Mouse (Mus musculus): ENCODE measurements around the gene Prune1. TPM values are rescaled to one million over a fixed set of nuclear protein-coding genes. Genes with fewer than 3 reads are reported as not detected.

The Prune1 gene
- total RNA-seq, 4 experiments from 2014 or later, result 19.2 to 22.4 (median 21.0) TPM

DNA sequence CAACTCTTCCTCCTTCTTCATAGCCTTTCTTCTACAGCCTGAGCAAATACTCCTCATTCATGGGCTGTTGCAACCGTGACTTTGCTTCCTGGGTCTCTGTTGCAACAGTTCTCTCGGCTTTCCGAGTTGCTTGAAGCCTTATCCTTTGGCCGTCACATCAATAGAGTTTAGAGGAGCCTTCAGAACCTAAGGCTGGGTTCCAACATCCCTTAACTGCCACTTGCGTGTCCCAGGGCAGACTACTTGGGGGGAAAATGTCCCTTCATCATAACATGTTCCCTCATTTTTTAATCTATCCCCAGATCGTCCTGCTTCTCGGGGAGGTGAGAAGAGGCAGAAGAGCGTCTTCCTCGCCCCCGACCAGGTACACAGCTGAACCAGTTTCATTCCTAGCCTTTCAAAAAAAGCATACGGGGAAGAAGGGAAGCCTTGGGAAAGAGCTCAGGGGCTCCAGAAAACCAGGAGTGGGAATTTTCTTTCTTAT, 547 bp upstream of the Prune1 start:
- DNase-seq (ENCODE audit: low spot score in 2 of 2), result peak in 1 of 2 experiments; percentile 19

DNA sequence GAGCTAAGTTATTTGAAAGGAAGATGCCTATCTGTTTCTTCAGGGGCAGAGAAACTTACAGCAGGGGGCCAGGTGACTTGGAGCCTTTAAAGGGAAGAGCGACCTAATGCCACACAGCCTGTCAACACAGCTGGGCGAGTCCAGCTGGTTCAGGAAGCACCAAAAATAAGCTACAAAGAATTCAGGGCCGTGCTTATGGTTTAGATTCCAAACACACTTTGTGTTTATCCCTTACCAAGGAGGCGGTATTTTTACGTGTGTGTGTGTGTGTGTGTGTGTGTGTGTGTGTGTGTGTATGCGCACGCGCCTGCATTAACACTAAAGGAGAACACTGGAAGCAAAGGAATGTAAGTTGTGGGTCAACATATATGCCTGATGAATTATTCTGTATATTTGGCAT, 1.1 kb downstream of the Prune1 start:
- DNase-seq (ENCODE audit: low spot score in 2 of 2), result no peak

DNA sequence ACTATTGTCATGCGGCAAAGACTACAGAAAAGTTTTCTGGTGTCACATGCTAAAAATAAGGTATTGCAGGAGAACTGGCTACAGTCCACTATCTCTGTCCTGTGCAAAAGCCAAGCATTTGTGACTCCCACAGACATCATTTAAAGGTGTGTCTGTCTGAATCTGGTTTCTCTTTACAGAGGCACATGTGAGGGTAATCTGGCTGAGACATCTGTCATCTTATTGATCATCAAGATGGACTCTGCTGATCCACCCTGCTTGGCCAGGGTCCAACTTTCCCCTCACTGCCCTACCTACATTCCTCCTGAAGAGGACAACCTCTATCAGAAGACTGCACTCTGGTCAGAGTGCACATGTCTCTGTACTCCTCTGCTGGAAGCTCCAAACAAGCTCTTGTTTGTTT, 4.7 kb downstream of the Prune1 start:
- no peak for DNase-seq (ENCODE audit: low spot score in 2 of 2)

DNA sequence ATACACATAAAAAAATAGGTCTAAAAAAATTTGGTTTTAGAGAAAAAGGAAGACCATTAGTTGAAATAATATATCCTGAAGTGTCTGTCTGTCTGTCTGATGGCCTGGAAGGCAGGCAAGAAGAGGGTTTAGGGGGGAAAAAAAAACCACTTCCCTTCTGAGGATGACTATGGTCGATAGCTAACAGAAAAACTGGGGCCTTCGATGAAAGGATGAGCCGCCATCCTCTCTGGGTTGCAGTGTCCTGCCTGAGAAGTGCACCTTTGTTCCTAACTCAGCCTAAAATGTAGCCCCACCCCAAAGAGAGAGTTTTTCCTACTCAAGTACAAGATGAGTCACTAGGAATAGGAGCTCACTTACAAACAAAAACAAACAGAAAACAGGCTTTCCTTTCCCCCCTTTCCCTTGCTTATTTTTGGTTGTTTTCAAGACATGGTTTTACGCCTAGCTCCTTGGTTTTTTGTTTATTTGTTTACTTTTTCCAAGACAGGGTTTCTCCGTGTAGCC, 5.4 kb downstream of the Prune1 start:
- DNase-seq (ENCODE audit: low spot score in 2 of 2), result no peak

DNA sequence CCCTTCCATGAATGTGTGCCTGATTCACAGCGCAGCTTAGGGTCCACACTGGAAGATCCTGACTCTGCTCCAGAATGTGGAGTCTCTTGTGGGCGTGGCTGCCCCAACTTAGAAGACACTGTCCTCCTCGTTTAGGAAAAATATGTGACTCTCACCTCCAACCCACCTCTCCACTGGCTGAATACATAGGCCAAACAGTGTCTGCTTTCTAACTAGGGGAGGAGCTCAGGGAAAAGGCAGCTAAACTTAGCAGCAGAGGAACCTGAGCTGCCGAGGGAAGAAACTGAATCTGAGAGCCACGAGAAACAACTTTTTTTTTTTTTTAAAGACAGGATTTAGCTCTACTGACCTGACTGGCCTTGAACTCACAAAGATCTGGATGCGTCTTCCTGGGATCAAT, 6.7 kb downstream of the Prune1 start:
- DNase-seq (ENCODE audit: low spot score in 2 of 2), result no peak

DNA sequence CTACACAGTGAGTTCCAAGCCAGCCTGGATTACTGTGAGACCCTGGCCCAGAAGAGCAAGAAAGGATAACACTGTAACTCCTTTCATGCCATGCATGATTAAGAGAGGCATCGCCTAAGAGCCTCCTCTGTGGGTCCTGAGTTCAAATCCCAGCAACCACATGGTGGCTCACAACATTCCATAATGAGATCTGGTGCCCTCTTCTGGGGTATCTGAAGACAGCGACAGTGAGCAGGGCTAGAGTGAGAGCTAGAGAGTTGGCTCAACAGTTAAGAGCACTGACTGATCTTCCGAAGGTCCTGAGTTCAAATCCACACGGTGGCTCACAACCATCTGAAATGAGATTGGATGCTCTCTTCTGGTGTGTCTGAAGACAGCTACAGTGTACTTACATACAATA, 7.4 kb downstream of the Prune1 start:
- DNase-seq (ENCODE audit: low spot score in 2 of 2), result no peak

DNA sequence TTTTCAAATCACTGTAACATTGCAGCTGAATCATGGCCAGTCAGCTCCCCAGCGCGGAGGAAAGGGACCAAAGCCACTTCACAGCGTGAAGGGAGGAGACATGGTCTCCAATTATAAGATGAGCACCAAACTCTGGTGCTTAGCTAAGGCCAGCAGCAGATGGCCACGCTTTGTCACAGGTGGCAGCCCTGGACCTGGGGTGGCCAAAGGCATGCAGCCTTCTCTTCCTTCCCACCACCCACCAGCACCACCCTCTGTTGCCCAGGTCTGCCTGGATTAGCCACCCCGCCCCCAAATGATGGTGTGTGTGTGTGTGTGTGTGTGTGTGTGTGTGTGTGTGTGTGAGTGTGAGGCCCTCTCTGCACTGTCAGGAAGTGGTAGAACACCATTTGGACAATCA, 8.4 kb downstream of the Prune1 start:
- no peak for DNase-seq (ENCODE audit: low spot score in 2 of 2)

DNA sequence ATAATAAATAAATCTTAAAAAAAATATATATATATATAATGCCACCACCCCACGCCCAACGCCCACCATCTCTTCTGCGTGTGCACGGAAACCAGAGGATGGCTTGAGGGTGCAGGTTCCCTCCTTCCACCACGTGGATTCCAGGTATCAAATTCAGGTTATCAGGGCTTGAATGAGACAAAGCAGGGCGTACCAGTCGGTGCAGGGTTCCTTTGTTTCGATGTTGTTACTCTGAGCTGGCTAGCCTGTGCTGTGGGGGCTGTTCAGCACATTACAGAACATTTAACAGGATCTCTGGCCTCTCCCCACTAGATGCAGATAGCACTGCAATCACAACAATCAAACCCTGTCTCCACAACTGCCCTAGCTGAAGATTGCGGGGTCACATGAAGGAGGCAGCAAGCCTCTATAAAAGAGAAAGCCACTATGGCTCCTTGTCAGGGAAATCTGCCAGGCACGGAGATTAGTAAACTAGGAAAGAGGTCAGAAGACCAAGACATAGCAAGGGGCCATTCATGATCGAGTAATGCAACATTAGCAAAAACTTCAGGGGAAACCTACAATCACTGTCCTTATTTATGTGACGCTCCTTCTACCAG, 11.0 kb downstream of the Prune1 start:
- no peak for DNase-seq (ENCODE audit: low spot score in 2 of 2)

DNA sequence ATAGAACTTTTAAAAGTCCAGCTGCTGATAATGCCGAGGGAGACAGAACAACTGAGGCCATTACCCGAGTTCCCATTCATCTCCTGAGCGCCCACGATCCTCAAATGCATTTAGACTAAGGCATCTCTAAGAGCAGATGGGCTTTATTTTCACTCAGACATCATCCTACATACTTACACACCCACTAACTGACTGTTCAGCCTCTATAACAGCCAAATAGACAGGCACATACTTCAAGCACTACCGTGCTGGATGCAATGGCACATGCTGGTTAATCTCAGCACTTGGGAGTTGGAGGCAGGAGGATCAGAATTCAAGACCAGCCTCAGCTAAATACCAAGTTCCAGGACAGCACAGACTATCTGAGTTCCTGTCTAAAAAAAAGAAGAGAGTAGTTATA, 12.1 kb downstream of the Prune1 start:
- DNase-seq (ENCODE audit: low spot score in 2 of 2), result peak in 1 of 2 experiments; percentile 16

DNA sequence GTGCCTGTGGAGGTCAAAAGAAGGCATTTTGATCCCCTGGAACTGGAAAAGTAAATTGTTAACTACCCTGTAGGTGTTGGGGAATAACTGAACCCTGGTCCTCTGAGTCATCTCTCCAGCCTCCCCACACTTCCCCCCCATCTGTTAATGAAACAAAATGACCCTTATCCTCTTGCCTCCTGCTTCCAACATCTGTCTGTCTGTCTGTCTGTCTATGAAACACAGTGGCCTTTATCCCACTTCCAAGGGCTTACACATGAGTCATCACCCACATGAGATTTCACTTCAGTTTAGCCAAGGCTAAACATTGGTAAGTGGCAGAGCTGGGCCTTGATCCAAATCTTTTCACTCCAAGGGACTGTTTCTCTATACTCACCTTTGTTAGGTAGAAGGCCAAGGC, 14.0 kb downstream of the Prune1 start:
- DNase-seq (ENCODE audit: low spot score in 2 of 2), result no peak

DNA sequence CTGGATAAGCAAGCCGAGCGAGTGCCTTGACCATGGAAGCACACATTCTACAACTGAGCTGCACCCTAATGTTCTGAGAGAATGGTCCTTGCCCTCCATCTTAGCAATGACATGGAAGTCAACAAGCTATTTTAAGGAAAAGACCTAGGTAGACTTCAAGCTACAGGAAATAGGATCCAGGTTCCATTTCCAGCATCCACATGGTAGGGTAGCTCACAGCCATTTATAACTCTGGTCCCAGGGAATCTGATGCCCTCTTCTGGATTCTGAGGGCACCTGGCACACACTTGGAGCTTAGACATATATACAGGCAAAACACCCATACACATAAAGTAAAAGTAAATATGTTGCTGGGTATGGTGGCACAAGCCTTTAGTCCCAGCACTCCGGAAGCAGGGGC, 15.8 kb downstream of the Prune1 start:
- DNase-seq (ENCODE audit: low spot score in 2 of 2), result no peak

DNA sequence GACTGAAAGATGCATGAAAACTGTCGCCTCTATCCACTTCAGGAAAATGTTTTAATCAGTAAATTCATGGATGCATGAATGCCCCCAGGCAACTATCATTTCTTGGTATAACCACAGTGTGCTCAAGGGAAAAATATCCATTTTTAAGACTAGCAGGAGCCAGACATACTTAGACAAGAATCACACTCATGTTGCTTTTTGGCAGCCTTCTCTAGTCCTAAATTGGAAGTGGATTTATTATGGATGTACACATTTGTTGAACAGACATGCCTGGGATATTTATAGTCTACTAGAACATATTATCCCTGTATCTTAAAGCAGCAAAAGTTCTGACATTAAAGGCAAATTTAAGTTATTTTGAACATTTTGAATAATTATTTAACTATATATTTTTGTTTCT, 17.2 kb downstream of the Prune1 start:
- no peak for DNase-seq (ENCODE audit: low spot score in 2 of 2)

DNA sequence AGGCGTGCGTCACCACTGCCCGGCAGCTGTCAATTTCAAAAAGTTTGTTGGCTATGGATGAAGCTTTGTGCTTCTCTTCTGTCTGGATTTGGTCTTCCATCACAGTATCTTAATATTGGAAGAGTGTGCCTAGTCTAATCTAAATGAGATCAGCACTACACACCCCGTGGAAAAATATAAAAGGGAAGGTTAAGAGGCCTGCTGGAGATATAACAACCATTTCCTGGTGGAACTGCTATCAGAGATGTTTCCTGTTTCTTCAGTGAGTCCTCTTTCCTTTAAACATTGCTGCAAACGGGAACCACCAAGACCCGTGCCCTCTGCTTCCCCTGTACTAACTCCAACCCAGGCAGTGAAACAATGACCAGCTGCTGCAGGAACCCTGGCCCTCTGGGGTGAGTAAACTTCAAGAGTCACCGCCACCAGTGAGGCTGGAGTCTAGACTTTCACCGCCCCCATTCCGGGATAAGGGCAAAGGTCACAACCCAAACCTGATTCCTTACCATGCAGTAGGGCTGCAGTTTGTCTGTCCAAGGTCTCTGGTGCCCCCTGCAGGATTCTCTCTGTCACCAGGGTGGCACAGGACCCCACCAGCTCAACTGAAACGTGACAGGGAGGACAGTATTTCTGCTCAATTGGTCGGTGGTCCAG, 18.7 kb downstream of the Prune1 start:
- peak in 1 of 2 experiments; percentile 48 for DNase-seq (ENCODE audit: low spot score in 2 of 2)

DNA sequence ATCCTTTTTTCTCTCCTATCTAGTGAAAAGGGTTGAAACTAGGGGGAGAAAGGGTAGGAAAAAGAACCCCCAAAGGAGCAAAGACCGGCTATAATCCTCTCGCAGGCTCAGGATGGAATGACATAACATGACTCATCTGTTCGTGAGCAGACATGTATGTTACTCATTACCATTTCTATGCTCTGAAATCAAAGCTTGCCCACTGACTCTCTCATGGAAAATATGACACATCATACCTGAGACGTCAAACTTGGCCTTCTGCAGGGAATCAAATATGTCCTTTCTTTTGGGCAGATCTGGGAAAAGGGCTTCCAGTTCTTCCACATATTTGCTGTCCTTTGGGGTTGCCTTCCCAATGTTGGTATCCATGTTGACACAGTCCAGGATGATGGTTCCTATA, 19.9 kb downstream of the Prune1 start:
- DNase-seq (ENCODE audit: low spot score in 2 of 2), result no peak

DNA sequence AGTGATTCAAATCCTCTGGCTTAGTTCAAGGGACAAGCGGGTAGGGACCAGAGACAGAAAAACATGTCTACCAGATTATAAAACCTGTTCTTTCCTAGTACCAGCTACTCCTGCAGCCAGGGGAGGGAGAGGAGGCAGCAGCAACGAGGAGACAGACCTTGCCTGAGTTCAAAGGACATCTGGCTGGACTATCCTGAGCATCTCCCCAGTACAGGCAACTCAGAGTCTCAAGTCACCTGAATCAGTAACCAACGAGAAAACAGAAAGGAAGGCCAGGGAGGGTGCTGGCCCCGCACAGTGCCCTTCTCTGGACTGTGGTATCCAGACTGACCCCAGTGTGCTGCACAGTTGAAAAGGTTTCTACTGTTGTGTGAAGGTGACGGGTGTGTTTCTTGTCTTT, 24.9 kb downstream of the Prune1 start:
- no peak for DNase-seq (ENCODE audit: low spot score in 2 of 2)

DNA sequence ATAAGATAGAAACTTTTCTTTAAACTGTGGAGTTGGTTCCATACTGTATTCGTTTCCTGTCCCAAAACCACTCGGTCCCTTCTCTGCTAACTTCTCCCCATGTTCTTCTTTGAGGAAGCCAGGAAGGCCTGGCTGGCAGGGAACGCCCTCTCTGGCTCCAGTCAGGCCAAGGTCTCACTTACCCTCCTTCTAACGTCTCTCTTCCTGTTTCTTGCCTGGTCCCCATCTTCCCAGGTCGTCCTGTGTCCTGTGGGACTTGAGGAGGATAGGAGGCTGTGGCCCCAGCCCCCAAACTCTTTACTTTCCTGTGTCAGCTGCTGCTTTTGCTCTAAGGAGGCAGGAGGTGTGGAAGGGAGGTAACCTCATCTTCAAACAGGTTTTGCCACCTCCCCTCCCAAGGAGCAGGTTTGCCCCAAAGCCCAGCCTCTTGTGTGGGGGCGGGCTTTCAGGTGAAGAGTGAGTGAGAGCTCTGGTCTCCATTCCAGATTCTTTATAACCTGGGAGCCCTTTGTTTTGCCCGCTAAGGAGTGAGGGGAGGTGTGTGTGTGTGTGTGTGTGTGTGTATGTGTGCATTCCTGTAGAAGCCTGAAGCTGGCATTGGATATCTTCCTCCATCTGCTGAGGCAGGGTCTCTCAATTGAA, 31.0 kb downstream of the Prune1 start, which contains the start of gene Bnipl:
TSS of gene Bnipl (minus strand) at position 411 of the 642 bp plus-strand sequence.
- DNase-seq (ENCODE audit: low spot score in 2 of 2), result no peak

DNA sequence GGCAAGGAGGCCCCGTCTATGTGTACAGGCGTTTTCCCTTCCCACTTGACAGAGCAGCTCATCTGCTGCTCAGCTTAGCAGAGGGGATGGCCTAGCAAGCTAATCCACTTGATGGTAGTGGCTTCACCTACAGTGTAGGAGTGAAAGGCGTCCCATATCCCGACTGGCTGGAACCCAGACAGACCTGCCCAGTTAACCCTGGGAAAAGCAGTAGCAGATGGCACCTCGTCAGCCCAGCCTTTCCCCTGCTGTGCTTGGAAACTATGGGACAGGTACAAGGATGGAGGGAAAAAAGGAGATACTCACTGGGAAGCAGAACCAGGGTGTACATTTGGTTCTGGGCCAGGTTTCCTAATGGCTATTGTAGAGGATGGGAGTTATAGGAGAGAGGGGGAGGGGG, 31.5 kb downstream of the Prune1 start:
- no peak for DNase-seq (ENCODE audit: low spot score in 2 of 2)

DNA sequence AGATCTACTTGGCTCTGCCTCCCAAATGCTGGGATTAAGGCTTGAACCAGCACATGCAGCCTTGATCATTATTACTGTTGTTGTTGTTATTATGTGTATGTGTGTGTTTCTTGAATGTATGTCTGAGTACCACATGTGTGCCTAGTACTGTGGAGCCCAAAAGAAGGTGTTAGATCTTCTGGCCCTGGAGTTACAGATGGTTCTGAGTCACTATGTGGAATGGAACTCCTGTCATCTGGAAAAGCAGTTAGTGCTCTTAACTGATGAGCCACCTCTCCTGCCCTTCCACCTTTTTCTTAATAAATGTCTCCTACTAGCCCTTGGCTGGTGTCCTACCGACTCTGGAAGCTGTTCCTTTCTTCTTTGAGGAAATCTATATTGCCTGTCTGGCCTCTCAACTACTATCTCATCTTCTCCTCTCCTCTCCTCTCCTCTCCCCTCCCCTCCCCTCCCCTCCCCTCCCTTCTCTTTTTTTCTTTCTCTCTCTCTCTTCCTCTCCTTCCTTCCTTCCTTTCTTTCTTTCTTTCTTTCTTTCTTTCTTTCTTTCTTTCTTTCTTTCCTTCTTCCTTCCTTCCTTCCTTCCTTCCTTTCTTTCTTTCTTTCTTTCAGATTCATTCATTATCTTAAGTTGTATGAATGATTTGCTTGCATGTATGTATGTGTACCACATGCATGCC, 34.1 kb downstream of the Prune1 start:
- DNase-seq (ENCODE audit: low spot score in 2 of 2), result no peak

DNA sequence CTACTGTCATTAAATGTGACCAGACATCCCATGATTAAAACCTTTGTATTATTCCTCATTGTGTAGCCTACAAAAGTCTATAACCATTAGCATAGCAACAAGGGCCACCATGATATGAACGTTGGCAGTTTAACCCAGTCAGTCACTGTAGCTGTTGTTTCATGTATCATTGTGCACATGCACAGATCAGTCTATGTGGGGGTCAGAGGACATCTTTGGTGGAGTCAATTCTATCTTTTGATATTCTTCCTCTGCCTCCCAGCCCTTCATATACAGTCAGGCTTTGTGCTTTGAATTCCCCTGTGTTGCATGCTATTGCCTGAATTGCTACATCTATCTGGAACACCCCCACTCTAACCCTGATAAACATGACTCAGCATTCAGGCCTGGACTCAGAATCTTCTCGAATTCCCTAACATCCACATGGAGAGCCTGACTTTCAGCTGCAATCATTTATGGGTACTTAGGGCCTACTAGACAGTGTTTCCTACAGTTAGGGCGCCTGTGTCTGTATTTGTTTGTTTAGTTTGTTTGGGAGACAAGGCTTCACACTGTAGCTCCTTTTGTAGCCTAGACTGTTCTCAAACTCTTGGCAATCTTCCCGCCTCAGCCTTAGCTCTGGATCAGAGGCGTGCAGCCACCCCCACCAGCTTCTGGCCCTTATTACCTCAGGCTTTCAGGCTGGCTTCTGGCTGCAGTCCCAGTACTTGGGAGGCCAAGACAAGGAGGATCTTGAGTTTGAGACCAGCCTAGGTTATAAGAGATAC, 35.2 kb downstream of the Prune1 start:
- DNase-seq (ENCODE audit: low spot score in 2 of 2), result peak; percentile 54 to 64

DNA sequence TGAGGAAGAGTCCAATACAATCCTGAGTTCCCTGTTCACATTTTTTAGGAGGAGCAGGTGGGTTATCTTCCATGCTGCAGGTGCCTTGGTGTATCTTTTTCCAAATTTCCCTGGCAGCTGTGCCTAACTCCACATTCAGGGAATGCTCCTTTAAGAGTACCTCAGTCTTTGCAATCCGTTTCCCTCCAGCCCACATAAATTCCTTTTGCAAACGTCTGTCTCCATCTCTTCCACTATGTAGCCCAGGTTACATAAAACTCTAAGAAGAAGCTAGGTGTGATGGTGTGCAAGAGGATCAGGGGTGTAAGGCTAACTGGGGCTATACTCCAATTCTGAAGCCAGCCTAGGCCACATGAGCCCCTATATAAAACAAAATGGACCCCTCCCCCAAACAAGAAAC, 38.8 kb downstream of the Prune1 start:
- DNase-seq (ENCODE audit: low spot score in 2 of 2), result no peak

DNA sequence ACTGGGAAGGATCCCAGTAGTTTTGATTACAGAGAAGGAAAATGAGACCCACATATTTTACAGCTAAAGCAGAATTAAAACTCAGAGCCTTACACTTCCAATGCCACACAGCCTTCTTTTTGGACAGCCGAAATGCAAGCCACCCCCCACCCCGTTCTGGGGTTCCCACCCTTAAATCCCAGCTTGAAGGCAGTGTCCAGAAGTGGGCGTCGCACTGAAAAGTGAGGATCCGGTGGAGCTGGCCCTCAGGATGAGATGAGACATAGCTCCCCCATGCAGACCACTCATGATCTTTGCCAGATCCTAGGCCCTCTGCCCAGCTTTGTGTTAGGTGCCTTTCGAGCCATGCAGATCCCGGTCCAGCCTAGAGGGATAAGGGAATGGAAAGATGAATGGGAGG, 40.4 kb downstream of the Prune1 start, which contains the start of gene Gm128:
TSS of gene Gm128 (minus strand) at position 101 of the 400 bp plus-strand sequence.
- no peak for DNase-seq (ENCODE audit: low spot score in 2 of 2)

Measured in layer of hippocampus, adult 8-10 months (tissue).